Mouse (Mus musculus): ENCODE results near the gene Ets2.
"Not testable (repeated sequence)": the region's sequence is repeated elsewhere in the genome, so short reads cannot be mapped to it uniquely, and the experiment has no call there.

Ets2 gene

DNA sequence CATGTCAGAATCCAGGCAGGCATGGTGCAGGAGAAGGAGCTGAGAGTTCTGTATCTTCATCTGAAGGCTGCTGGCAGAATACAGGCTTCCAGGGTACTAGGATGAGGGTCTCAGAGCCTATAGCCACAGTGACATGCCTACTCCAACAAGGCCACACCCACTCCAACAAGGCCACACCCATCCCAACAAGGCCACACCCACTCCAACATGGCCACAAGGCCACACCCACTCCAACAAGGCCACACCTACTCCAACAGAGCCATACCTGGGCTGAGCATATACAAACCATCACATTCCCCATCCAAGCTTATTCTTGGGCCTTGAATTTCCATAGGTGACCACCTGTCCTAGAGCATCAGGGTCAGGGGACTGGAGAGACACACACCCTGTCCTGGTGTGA, 34.2 kb downstream of the Ets2 start:
- no peak for DNase-seq

DNA sequence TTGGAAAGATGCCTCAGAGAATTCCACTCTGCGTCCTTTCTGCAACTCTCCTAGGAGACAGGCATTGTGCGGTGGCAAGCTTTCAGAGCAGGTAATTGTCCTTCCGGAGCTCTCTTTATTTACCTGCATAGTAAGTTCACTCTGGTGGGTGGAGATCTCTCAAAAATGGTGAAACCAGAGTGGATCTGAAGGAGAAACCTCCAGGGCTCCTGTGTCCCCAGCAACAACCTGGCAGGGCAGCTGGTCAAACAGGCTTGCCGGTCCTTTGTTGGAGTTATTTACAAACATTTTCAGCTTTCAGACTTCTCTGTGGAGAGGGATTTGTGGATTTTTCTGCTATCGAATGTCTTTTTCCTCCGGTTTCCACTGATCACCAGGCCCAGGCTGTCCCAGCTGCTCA, 34.6 kb downstream of the Ets2 start:
- no peak for DNase-seq

DNA sequence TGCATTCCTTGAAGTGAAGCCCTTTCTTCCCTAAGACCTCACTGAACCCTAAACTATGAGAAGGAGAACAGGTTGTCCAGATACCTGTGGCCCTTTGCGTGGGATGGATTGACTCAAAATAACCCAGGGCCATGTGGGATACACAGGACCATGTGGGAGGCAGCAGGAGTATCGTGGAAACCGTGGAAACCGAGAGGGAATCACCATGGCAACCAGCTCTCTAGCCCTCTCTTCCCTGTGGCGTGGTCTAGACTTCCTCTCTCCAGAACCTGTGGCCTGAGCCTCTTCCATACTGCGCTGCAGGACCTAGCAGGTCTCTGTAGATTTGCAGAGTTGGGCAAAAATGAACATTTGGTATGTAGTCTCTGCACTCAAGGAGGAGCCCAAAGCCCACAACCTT, 37.6 kb downstream of the Ets2 start:
- no peak for DNase-seq

DNA sequence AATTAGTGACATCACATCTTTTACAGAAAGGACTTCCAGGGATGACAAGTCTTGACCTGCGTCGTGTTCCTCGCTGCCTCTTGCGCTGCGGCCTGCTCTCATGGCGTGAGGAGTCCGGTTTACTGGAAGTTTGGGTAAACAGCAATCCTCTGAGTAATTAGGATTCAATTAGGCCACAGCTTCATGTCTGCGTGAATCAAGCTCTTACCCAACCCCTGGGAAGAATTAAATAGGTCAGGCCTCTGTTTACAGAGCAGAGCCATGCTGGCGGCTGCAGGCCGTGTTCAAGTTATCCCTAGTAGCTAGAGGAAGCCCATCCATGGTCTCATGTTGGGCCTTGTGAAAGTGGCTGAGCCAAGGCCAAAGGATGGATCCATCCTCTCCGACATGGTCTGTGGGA, 39.5 kb downstream of the Ets2 start:
- no peak for DNase-seq

DNA sequence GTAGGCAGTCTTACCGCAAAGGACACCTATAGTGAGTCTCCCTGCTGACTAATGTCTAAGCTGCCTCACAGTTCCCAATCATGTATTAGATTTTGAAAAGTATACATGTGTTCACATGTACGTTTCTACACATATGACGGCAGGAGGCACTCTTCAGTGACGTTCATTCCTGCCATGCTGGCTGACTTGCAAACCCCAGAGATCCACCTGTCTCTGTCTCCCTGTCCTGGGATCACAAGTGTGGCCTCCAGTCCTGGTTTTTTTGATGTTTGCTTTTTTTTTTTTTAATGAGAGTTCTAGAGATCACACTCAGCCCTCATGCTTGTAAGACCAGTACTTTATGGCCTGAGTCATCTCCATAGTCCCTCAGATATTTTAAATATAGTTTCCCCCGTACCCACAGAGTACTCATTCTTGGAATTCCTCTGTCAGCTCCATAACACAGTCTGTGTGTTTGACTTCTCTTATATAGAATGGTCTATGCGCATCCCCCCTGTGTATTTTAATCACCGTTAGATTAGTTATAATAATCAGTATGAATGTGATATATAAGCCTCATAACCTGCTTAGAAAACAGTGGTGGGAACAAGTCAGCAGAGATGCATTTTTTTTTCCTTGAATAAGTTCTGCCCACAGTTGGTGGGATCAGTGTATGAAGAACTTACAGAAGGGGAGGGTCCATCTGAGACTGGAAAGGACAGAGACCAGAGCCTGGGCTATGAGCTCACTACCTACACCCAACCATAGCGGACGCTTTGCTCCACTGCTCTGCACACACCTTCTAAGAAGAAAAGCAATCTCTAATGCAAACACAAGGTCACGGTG, 40.3 kb downstream of the Ets2 start:
- no peak for DNase-seq

DNA sequence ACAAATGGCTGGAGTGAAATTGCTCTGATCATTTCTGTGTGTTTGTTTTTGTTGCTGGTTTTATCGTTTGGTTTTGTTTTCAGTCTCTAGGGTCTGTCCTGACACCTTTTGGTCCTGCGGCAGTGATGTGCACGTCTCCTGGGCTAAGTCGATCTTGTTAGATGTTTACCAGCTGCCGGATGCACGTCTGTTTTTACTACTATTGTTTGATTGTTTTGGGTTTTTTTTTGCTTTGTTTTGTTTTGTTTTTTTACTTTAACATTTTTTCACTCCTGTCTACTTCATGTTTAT, 40.8 kb downstream of the Ets2 start:
- DNase-seq = no peak

DNA sequence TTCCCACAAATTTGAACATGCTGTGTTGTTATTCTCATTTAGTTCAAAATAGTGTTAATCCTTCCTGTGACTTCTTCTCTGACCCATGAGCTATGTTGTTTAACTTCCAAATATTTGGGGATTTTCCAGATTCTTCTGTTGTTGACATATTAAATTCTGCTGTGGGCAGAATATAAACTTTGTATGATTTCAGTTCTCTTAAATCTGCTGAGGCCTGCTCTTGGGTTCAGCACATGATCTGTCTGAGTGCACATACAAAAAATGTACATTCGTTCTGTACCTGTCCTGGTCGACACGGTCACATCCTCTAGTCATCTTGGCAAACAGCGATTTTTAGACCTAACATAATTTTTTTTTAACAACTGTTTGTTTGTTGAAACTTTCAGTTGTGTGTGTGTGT, 41.2 kb downstream of the Ets2 start:
- DNase-seq = no peak

DNA sequence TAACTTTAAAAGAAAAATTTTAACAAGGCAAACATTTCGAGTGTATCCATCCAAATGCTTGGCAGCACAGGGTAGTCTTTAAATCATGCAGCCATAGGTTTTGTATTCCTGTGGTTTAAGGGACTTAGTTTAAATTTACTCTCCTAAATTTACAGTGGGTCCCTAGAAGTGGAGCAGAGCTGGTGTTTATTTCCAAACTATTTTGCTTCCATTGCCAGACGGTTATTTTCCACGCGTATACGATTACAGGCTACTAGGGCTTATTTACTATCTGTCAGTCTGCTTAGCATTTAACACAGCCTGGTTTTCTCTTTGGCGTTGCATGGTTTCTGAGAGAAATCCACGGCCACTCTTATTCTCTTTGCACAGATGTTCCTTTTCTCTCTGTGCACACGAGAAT, 42.9 kb downstream of the Ets2 start:
- no peak for DNase-seq

DNA sequence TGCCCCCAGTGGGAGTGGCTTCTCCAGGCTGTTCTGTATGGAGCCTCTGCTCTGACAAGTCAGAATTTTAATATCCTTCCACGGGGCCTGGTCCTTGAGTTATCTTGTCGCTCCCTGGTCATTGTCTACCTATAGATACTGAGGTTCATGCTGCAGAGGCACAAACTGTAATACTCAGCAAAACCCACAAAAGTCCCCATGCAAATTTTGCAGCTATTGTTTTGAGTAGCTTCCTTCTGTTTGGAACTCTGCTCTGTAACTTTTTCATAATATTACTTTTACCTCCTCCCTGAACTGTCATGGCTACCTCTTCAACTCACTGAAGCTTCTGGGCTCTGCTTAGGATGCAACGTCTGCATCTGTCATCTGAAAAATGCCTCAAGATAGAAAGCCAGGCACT, 43.8 kb downstream of the Ets2 start:
- no peak for DNase-seq

DNA sequence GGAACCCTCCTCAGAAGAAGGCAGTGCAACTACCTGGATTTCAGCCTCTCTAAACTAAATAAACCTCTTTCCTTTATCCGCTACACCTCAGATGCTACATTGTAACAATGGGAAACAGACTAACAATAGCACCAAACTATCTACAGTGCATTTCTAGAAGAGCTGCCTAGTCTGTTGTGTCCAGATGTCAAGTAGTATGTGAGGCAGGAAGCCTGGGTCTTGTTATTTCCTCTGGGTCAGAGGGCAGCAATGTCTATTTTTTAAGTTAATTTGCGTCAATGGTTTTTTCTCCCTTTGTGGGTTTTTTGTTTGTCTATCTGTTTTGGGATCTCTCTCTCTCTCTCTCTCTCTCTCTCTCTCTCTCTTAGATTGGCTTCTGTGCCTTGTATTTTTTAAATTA, 44.7 kb downstream of the Ets2 start:
- DNase-seq = peak; percentile 31

DNA sequence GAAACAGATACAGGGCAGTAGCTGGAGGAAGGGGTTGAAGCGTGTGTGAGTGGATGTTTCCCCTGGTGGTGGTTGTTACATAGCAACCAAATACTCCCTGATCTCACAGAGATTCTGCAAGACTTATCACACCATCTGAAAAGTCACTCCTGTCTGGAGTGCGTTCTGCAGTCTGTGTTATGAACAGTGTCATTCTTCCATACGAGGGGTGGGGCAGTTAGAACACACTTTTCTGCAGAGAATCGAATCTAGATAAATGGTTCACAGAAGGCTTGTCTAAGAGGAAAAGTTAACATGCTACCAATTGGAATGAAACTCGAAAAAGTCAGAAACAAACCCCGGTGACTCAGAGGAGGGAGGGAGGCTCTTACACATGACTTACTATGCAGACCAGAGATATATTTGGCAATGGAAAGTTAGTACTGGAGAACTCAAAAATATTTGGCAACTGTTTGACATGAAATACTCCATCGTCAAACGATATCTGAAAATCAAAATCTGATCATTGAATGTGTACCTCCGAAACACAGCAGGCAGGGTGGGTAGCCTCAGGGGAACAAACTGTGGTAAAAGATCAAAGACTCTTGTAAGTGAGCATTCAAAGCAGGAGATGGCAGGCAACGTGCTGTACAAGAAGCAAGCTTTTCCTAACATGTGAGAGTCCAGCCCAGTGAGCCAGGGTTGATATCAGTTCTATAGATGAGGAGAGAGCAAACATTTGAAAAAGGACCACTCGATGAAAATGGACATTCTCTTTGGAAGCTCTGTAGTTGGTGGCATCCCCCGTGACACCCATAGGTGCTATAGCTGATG, 47.6 kb downstream of the Ets2 start:
- DNase-seq = no peak

DNA sequence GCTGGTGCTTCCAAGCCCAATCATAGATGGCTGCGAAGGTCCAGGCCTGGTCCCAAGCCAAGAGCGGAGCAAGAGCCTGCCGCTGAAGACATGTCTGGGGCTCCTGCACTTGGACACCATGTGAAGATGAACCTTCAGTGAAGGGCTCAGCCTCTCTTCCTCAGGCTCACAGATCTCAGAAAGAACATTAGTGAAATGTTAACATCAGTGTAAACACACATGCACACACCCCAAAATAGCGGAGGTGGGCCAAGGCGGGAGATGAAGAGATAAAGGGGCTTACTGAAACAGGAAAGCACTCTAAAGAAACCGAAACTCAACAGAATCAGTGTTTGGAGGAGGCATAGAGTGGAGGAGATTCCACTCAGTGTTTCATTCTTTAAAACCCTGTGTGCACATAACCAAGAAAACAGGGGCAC, 48.3 kb downstream of the Ets2 start:
- DNase-seq = no peak

DNA sequence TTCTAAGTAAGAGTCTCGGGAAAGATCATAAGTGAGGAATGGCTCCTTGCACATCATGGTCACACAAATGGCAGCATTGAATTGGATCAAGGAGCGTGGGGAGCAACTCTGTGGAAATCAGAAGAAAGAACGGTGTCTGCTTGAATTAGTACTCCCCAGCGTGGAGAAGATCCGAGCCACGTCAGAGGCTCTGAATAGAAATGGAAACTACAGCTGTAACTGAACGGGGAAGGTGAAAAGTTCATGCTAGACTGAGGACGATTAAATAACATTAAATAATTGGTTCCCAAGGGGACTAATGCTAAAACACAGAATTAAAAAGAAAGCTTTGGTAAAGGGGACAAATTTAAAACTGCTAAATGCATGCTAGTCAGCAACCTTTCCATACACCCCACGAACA, 50.6 kb downstream of the Ets2 start:
- DNase-seq = no peak

DNA sequence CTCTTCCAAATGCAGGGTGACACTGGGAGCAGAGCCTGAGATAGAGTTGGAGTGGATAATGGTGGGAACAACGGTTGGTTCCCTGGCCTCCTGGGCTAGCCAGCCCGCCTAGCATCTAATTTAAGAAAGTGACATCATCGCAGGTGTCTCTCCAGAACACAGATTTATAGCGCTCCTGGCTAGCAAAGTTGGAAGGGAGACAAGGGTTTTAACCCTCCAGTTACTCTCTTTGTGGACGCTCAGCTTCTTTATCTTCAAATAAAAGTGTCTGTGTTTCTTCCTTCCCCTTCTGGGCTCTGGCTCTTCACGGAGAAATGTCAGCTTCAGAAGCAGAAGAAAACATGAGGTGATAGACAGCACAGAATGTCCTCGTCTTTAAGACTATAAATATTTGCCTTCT, 51.4 kb downstream of the Ets2 start:
- no peak for DNase-seq

DNA sequence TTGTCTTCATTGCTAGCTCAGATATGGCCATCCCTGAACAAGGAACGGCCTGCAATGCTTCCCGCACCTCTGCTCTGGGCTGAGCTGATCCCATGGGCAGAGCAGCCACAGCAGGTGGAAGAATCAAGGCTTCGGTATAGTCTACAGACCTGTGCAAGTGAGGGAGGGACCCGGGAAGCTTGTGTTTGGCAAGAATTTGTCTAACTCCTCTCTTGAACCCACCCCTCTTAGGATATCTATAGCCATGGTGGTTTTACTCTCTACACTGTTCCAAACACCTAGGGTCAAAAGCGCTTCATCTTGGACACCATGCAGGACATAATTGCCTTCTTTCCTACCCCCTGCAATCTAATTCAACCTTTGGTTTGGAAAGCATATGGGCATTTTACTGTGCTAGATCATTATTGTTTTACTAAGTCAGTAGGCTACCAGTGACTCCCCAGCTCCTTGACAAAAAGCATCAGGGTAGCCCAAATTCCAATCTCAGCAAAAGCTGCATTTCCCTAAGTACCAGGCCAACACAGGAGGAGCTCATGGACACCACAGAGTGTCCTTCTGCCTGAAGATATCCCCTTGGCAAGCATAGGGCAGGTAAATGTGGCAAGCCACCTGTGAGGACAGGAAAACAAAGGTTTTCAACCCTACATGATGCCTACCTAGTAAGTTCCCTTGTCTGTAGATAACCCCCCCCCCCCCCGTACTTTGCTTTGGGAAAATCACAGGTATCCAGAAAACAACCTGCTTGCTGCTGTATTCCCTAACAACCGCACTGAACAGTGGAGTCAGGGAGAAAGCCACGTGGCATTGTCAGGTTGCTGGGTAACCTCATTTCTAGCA, 57.5 kb downstream of the Ets2 start:
- DNase-seq = no peak

DNA sequence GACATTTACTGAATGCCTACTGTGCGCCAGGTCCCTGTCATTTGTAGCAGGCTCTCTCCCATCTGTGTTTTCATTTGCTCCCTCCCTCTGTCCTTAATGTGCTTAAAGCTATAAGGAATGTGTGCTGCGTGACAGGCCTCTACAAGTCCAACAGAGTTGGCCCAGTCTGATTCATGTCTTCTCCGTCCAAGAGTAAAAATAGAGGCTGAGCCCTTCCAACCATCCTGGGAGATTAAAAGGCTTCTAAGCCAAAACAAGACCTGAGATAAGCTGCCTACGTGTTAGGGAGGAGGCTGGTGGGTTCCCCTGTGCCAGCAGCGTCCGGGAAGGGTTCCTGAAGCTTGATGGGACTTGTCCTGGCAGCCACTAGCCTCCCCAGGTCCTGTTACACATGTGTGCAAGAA, 58.1 kb downstream of the Ets2 start:
- no peak for DNase-seq

DNA sequence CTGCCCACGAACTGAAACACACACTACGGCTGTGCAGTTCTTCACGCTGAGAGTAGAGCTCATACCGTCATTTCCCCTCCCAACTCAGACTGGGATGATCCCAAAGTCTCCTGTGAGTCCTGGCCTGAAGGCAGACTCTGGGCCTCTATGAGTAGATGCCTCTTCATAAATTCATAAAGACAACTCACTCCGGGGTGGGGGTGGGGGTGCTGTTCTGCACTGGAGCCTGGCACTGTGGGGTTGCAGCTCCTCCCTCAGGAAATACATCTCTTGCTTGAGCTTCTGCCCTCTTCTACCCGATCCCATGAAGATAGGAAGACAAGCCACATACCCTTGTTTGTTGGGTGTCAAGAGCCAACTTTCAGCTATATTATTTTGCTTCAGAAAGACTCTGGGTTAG, 59.9 kb downstream of the Ets2 start:
- DNase-seq = no peak

DNA sequence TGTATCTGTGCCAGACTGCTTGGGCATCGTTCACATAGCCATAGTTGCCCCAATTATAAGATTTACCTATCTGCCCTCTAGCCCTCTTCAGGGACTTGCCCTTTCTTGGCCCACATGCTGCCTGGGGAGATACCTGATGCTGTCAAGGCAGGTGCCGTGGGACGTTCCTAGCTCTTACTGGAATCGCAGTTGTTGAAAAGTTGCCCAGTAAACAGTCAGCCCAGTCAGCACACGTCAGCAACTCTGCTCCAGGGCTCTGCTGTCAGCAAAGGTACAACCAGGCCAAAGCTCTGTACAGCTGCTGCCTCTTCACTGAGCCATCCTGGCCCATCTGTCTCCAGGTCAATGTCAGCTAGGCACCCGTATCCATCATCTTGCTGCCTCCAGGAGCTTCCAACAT, 61.3 kb downstream of the Ets2 start:
- no peak for DNase-seq

DNA sequence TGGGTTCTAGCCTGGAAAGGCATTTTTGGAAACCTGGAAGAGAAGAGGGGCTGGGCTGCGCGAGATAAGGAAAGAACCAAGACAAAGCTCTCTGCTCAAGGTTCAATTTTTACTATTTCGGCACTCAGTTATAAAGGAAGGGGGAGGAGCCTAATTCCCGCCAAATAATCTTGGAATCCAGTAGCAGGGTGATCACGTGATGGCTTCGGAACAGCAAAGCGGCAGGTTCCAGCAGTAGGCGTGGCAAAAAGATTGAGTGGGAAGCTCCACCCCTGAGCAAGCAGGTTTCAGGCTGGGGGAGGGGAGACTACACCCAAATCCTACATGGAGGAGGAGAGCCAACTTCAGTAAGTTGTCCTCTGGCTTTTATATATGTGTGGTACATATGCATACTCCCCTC, 62.2 kb downstream of the Ets2 start:
- DNase-seq = not testable (repeated sequence)

DNA sequence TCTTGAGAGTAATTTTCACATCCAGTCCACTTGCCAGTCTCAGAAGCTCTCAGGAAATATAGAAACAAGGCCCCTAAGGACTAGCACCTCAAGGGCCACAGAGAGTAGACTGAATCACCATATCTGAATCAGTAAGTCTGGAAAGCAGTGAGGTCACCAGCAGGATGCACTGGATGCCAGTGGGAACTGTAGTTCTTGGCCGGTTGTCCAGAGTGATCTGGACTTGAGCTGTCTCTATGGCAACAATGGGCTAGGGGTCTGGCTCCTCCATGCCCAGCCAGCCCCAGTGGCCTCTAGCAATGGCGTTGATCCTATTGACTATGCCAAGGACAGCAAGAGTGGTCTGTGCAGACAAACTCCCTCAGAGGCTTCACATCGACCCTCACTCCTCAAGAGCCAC, 64.3 kb downstream of the Ets2 start:
- DNase-seq = no peak

DNA sequence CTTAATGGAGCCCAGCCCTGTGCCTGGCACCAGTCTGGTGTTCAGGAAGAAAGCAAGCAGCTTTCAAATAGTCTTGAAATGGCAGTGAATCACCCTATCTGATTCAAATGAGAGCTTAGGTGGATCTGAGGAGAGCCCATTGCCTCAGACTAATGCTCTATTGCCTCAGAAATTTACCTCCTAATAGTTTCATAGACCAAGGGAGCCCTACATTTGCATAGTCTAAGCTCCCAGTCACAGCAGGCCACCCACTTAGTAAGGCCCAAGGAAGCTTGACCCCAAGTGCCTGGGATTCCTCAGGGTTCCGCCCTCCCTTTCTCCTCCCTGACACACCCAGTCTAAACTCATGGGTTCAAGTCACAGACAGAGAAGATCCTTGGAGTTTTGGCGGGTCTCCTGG, 65.4 kb downstream of the Ets2 start:
- DNase-seq = no peak

DNA sequence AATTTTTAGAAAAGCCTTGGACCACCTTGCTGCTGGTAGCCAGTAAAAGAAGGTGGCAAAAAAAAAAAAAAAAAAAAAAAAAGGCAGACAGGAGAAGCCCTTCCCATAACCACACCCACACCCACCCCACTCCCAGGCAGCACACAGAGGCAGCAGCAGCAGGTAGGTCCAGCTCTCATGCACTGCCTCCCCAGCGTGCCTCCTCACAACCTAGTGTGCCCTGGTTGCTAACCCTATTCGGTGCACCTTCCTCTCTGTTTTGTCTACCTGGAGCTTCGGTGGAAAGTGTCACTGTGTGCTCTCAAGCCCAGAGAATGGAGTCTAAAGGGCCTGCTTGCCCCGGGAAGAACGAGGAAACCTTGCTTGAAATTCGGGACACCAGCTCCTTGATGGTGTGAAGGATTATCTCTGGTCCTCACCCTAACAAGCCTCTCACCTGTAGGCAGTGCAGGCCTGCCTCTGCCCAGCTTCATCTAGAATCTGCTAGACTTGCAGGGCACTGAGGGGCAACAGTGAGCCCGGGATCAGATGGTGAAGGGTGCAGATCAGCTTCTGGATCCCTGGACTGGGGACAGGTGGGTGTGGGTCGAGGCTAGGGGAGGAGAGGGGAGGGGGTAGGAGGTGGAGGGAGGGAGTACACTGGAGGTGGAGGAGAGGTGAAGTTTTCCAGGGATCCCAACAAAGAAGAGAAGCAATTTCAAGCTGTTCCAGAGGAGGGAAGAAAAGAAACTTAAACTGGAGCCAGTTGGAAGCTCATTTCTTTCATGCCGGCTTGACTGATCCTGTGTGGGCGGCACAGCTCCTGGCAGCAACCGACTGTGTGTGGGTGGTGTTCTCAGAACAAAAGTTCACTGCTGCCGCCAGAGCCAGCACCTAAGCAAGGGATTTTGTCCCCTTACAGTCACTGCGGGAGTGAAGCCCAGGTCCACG, 67.5 kb downstream of the Ets2 start:
- peak; percentile 16 for DNase-seq

DNA sequence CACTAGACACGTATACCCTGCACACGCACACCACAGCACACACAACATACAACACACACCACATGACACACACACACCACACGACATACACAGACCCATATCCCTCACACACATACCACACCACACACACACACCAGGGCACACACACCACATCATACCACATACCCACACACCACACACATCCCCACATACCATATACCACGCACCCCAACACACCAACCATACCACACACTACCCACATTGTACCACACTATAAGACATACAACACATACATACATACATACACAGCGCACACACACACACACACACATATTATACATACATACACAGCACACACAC, 68.1 kb downstream of the Ets2 start:
- no peak for DNase-seq
